Mouse (Mus musculus) limb, embryonic 15.5 days (tissue): ENCODE data around the gene Srebf1. TPM values are rescaled to one million over a fixed set of nuclear protein-coding genes. Genes with fewer than 3 reads are reported as not detected.

ENCODE experiments used
- ATAC-seq: fragments of 200-750 bp; cut with Nextera tagmentation; 2 replicates; pipeline ENCODE4 v1.8.0; 2017; ENCODE audit warnings: low read depth, moderate TSS enrichment; ENCODE audit not compliant: insufficient number of reproducible peaks, low FRiP score, low TSS enrichment
- H3K27ac ChIP-seq: fragments of 300-500 bp; sonication (generic); 2 replicates; pipeline ENCODE4 v1.5.1; 2015; ENCODE audit warnings: moderate library complexity, mild to moderate bottlenecking, inconsistent platforms
- H3K27me3 ChIP-seq: fragments of 300-500 bp; sonication (generic); 2 replicates; pipeline ENCODE4 v1.6.1; 2015; ENCODE audit warnings: inconsistent platforms
- H3K36me3 ChIP-seq: fragments of 300-500 bp; sonication (generic); 2 replicates; pipeline ENCODE4 v1.6.1; 2015; ENCODE audit warnings: inconsistent platforms
- H3K4me1 ChIP-seq: fragments of 300-500 bp; sonication (generic); 2 replicates; pipeline ENCODE4 v1.6.1; 2015; ENCODE audit warnings: inconsistent platforms
- H3K4me2 ChIP-seq: fragments of 300-500 bp; sonication (generic); 2 replicates; pipeline ENCODE4 v1.6.1; 2015; ENCODE audit warnings: mild to moderate bottlenecking, inconsistent platforms
- H3K4me3 ChIP-seq: fragments of 300-500 bp; sonication (generic); 2 replicates; pipeline ENCODE4 v1.5.1; 2015; ENCODE audit warnings: mild to moderate bottlenecking, inconsistent platforms
- H3K9ac ChIP-seq: fragments of 300-500 bp; sonication (generic); 2 replicates; pipeline ENCODE4 v1.6.1; 2015; ENCODE audit warnings: inconsistent platforms
- H3K9me3 ChIP-seq: fragments of 300-500 bp; sonication (generic); 2 replicates; pipeline ENCODE4 v1.6.1; 2016; ENCODE audit warnings: inconsistent platforms
- whole genome bisulfite sequencing: fragments of 180-500 bp; shearing (Covaris S2); methylation state at CpG from one replicate; pipeline ENCODE4 v1.1.7; 2015; 5-methylcytosine and 5-hydroxymethylcytosine counted together
- polyA plus RNA-seq: library from polyadenylated mRNA; unstranded; fragments of >200 nt; fragmentation: Nextera tagmentation; extraction: Ambion mirVana; gene quantifications from 2 replicates; pipeline ENCODE4 v1.2.1, GENCODE M21; 2015

Srebf1 gene
- polyA plus RNA-seq, 1 experiment from 2014 or later: 66.5 TPM

- Histone ChIP-seq H3K4me2 (no peak overlapping the region), H3K27me3 (no peaks in the 10 kb centered on the region), H3K9me3 (no peaks in the 10 kb centered on the region), H3K4me3 (no peak overlapping the region), H3K4me1 (peaks cover 36% of the 10 kb centered on the region), H3K27ac (no peak overlapping the region), H3K36me3 (peaks cover 28% of the 10 kb centered on the region), H3K9ac (no peak overlapping the region)
- no peak for ATAC-seq
- WGBS: 48% methylated on average over 4 of the region's 4 CpGs
Measured at GRCm38 (mm10) chr11:60231951-60232350, 9.6 kb upstream of the Srebf1 start.

- no peak overlapping the region for H3K4me3 ChIP-seq
- H3K4me1 ChIP-seq: peaks cover 36% of the 10 kb centered on the region
- no peak overlapping the region for H3K4me2 ChIP-seq
- H3K27me3 ChIP-seq: no peaks in the 10 kb centered on the region
- 73% methylated on average over 3 of the region's 3 CpGs for WGBS
- no peak overlapping the region for H3K27ac ChIP-seq
- H3K36me3 ChIP-seq: peaks cover 31% of the 10 kb centered on the region
- H3K9ac ChIP-seq: no peak overlapping the region
- no peaks in the 10 kb centered on the region for H3K9me3 ChIP-seq
- ATAC-seq: no peak
Measured at GRCm38 (mm10) chr11:60231326-60231725, 8.9 kb upstream of the Srebf1 start.

GRCm38 (mm10) chr11:60230512-60230911 lies 8.1 kb upstream of the Srebf1 start:
- Histone ChIP-seq H3K9ac (no peak overlapping the region), H3K27ac (no peak overlapping the region), H3K27me3 (no peaks in the 10 kb centered on the region), H3K36me3 (peaks cover 23% of the 10 kb centered on the region), H3K4me1 (peaks cover 36% of the 10 kb centered on the region), H3K9me3 (no peaks in the 10 kb centered on the region), H3K4me3 (no peak overlapping the region), H3K4me2 (no peak overlapping the region)
- ATAC-seq: no peak
- WGBS: 87% methylated on average over 7 of the region's 7 CpGs

- no peak overlapping the region for H3K4me2 ChIP-seq
- no peaks in the 10 kb centered on the region for H3K27me3 ChIP-seq
- 60% methylated on average over 13 of the region's 13 CpGs for WGBS
- H3K4me3 ChIP-seq: no peak overlapping the region
- H3K9ac ChIP-seq: no peak overlapping the region
- no peak overlapping the region for H3K27ac ChIP-seq
- H3K9me3 ChIP-seq: no peaks in the 10 kb centered on the region
- peaks cover 19% of the 10 kb centered on the region for H3K36me3 ChIP-seq
- peaks cover 36% of the 10 kb centered on the region for H3K4me1 ChIP-seq
- no peak for ATAC-seq
Measured at GRCm38 (mm10) chr11:60229821-60230220, 7.4 kb upstream of the Srebf1 start.

- no peak overlapping the region for H3K27ac ChIP-seq
- 55% methylated on average over 3 of the region's 3 CpGs for WGBS
- H3K4me1 ChIP-seq: peaks cover 38% of the 10 kb centered on the region
- H3K9ac ChIP-seq: no peak overlapping the region
- H3K36me3 ChIP-seq: peaks cover 19% of the 10 kb centered on the region
- no peaks in the 10 kb centered on the region for H3K9me3 ChIP-seq
- H3K27me3 ChIP-seq: no peaks in the 10 kb centered on the region
- H3K4me3 ChIP-seq: no peak overlapping the region
- no peak for ATAC-seq
- no peak overlapping the region for H3K4me2 ChIP-seq
Measured at GRCm38 (mm10) chr11:60228525-60228924, 6.1 kb upstream of the Srebf1 start.

GRCm38 (mm10) chr11:60225874-60226273 lies 3.5 kb upstream of the Srebf1 start:
- Histone ChIP-seq H3K27me3 (no peaks in the 10 kb centered on the region), H3K4me1 (peaks cover 38% of the 10 kb centered on the region), H3K36me3 (peaks cover 19% of the 10 kb centered on the region), H3K27ac (no peak overlapping the region; the same call in 1 of the 2 replicates), H3K9me3 (no peaks in the 10 kb centered on the region), H3K9ac (no peak overlapping the region), H3K4me3 (no peak overlapping the region), H3K4me2 (no peak overlapping the region)
- ATAC-seq: no peak
- WGBS: 90% methylated on average over 1 of the region's 1 CpGs

GRCm38 (mm10) chr11:60224676-60225075 lies 2.3 kb upstream of the Srebf1 start:
- Histone ChIP-seq H3K4me2 (no peak overlapping the region), H3K4me3 (no peak overlapping the region), H3K27ac (no peak overlapping the region), H3K27me3 (no peaks in the 10 kb centered on the region), H3K4me1 (peaks cover 33% of the 10 kb centered on the region), H3K9ac (no peak overlapping the region), H3K9me3 (no peaks in the 10 kb centered on the region), H3K36me3 (peaks cover 18% of the 10 kb centered on the region)
- no peak for ATAC-seq
- 51% methylated on average over 4 of the region's 4 CpGs for WGBS

- ATAC-seq: no peak
- H3K4me3 ChIP-seq: peak overlapping the region; percentile 42; the same call in 1 of the 2 replicates
- peaks cover 17% of the 10 kb centered on the region for H3K36me3 ChIP-seq
- WGBS: 48% methylated on average over 3 of the region's 3 CpGs
- H3K27me3 ChIP-seq: no peaks in the 10 kb centered on the region
- H3K27ac ChIP-seq: no peak overlapping the region
- H3K9me3 ChIP-seq: no peaks in the 10 kb centered on the region
- H3K4me2 ChIP-seq: peak overlapping the region; percentile 77
- H3K9ac ChIP-seq: no peak overlapping the region
- H3K4me1 ChIP-seq: peaks cover 53% of the 10 kb centered on the region
Measured at GRCm38 (mm10) chr11:60222085-60222468, 304 bp downstream of the Srebf1 start.

GRCm38 (mm10) chr11:60221425-60221824 lies 956 bp downstream of the Srebf1 start:
- ATAC-seq: no peak
- Histone ChIP-seq H3K4me3 (no peak overlapping the region), H3K27me3 (no peaks in the 10 kb centered on the region), H3K9me3 (no peaks in the 10 kb centered on the region), H3K4me2 (no peak overlapping the region), H3K36me3 (peaks cover 13% of the 10 kb centered on the region), H3K9ac (no peak overlapping the region), H3K4me1 (peaks cover 59% of the 10 kb centered on the region), H3K27ac (no peak overlapping the region)
- WGBS: 79% methylated on average over 6 of the region's 6 CpGs

- no peaks in the 10 kb centered on the region for H3K27me3 ChIP-seq
- H3K4me1 ChIP-seq: peaks cover 69% of the 10 kb centered on the region
- WGBS: under 1% methylated on average over 46 of the region's 46 CpGs
- peak overlapping the region; percentile 79 for H3K4me3 ChIP-seq
- H3K9ac ChIP-seq: peak overlapping the region; percentile 81
- peak; percentile 73 for ATAC-seq
- no peaks in the 10 kb centered on the region for H3K9me3 ChIP-seq
- peak overlapping the region; percentile 90 for H3K27ac ChIP-seq
- H3K36me3 ChIP-seq: peaks cover 12% of the 10 kb centered on the region
- peak overlapping the region; percentile 71 for H3K4me2 ChIP-seq
Measured at GRCm38 (mm10) chr11:60220291-60220804, 2.0 kb downstream of the Srebf1 start.

- Histone ChIP-seq H3K27ac (peak overlapping the region; percentile 90), H3K9me3 (no peaks in the 10 kb centered on the region), H3K36me3 (peaks cover 12% of the 10 kb centered on the region), H3K4me1 (peaks cover 67% of the 10 kb centered on the region), H3K9ac (peak overlapping the region; percentile 81), H3K4me3 (peak overlapping the region; percentile 79), H3K27me3 (no peaks in the 10 kb centered on the region), H3K4me2 (peak overlapping the region; percentile 71)
- ATAC-seq: no peak
- WGBS: 31% methylated on average over 8 of the region's 8 CpGs
Measured at GRCm38 (mm10) chr11:60219609-60220008, 2.8 kb downstream of the Srebf1 start.

GRCm38 (mm10) chr11:60217467-60217866 lies 4.9 kb downstream of the Srebf1 start:
- Histone ChIP-seq H3K4me2 (no peak overlapping the region), H3K27me3 (no peaks in the 10 kb centered on the region), H3K36me3 (peaks cover 12% of the 10 kb centered on the region), H3K27ac (no peak overlapping the region), H3K9ac (no peak overlapping the region), H3K9me3 (no peaks in the 10 kb centered on the region), H3K4me3 (no peak overlapping the region), H3K4me1 (peaks cover 71% of the 10 kb centered on the region)
- ATAC-seq: no peak
- 84% methylated on average over 7 of the region's 7 CpGs for WGBS

GRCm38 (mm10) chr11:60216671-60217070 lies 5.7 kb downstream of the Srebf1 start:
- WGBS: 74% methylated on average over 1 of the region's 1 CpGs
- Histone ChIP-seq H3K27me3 (no peaks in the 10 kb centered on the region), H3K27ac (no peak overlapping the region), H3K36me3 (peaks cover 12% of the 10 kb centered on the region), H3K9ac (no peak overlapping the region), H3K4me2 (no peak overlapping the region), H3K4me3 (no peak overlapping the region), H3K9me3 (no peaks in the 10 kb centered on the region), H3K4me1 (peaks cover 71% of the 10 kb centered on the region)
- no peak for ATAC-seq
